Mouse (Mus musculus) heart, adult 18-20 months (tissue): ENCODE results near the gene Ghdc. TPM values are rescaled to one million over a fixed set of nuclear protein-coding genes. Genes with fewer than 3 reads are reported as not detected.

Experiments
- DNase-seq, 2 experiments: peaks; one replicate each; pipeline ENCODE4 v3.0.0; 2021 to 2022; ENCODE audit warnings: mixed read lengths in 1 of 2
- total RNA-seq, 2 experiments: library from RNA; stranded (reverse); gene quantifications; 2 replicates each; pipeline ENCODE4 v1.2.3; 2021

Ghdc gene
- total RNA-seq, 2 experiments from 2014 or later = 9.8 to 13.4 TPM

DNA sequence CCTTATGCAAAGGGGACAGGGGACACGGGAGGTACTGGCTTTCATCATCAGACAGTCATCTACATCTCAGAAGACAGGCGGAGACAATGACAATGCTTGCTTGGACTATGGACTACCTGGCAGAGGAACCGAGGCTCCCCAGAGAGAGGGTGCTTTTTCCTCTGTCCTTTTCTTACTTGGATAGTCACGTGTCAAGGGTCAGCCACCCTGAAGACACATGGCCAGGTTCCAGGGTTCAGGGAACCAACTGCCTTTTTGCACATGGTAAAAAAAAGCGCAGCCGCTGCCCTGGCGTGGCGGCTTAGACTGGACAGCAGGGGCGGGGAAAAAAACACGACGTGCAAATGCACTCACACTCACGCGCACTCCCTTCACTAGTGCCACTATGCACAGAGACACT, 11.8 kb upstream of the Ghdc start:
- no peak for DNase-seq

DNA sequence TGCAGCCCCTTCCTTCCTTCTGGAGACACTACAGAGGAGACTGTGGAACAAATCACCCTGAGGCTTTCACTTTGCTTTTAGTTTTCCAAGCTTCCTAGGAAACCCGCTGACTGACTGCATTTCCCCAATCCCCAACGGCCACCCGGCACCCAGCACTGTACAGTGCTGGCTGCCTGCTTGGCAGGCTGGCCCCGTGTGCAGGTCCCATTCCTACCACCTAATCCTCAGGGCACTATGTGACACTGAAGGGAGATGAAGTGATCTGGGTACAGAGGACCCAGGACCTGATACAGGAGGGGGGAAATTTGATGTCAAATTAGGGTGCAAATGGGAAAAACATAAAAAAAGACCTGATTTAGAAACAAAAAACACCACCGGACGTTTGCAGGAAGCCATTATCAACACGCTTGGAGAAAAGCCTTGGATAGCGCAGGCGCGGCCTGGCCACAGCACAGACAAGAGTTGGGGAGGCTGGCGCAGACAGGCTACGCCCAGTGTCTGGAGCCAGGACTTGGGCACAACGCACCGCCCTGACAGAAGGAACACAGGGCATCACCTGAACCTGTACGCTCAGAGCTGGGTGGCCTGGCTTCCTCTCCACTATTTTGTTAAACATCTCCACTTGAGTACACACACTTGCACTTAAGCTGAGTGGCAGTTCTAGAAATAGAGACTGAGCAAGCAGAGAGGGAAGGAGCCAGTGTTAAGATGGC, 11.2 kb upstream of the Ghdc start:
- DNase-seq = peak in 1 of 2 experiments; percentile 36

DNA sequence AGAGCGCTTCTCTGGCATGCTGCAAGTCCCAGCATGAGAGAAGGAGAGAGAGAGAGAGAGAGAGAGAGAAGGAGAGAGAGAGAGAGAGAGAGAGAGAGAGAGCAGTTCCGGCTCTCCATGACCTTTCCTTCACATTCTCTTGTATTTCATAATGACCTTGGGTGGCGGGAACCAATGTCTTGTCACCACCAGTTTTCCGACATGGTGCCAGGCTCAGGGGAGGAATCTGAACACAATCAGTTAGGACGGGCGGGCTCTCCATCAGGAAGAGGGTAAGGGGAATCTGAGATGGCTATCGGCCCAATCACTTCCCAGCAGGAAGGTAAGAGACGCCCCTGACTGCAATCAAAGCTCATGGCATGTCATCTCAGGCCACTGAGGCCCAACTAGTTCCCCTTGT, 9.5 kb upstream of the Ghdc start:
- no peak for DNase-seq

DNA sequence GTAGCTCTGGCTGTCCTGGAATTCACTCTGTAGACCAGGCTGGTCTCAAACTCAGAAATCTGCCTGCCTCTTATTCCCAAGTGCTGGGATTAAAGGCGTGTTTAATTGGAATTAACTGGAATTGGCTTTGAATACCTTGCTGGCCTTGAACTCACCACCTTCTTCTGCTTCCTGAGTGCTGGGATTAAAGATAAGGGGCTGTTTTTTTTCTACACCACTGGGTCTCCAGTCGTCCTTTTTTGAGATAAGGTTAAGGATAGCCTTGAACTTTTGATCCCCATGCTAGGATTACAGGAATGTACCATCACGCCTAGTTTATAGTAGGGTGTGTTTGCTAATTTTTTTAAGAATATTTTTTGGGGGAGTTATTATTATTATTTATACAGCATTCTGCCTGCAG, 7.3 kb upstream of the Ghdc start:
- no peak for DNase-seq

DNA sequence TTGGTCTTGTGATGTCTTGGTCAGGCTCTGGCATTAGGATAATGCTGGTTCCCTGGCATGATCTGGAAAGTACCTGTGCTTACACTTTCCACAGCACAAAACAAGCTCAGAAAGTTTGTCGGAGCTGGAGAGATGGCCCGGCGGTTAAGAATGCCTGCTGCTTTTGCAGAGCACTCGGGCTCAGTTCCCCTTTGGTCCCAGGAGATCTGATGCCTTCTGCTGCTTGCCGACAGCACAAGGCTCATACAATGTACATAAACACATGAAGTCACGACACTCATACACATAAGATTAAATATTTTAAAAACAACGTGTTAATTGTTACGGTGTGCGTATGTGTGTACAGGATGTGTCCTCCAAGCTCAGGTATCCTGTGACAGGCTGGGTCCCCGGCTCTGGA, 5.2 kb upstream of the Ghdc start:
- no peak for DNase-seq

DNA sequence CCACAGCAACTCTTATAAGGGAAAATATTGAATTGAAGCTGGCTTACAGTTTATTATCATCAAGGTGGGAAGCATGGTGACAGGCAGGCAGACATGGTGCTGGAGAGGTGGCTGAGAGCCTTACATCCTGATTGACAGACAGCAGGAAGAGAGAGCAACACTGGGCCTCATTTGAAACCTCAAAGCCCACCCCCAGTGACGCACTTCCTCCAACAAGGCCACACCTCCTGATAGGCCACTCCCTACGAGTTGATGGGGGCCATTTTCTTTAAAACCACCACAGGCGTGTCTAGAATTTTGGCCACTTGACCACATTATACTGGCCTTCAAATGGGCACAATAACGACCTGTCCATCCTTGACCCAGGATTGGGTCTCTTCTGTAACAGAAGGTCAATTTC, 3.5 kb upstream of the Ghdc start:
- DNase-seq = no peak

DNA sequence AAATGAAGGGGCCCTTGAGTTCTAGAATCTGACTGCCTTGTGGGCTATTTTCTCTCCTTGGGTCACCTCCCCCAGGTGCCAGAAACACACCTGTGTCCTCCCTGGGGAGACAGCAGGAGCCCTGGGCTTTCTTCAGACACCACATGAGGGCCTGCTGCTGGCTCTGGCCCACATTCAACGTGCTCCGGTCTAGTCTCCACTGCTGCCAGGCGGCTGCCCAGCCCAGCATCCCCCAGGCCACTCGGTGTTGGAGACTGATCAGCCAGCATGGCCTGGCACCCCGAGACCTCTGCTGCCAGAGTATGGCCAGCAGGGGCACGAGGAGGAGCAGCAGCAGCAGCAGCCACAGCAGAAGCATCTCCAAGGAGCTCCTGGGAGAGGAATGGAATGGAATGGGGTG, 777 bp downstream of the Ghdc start:
- DNase-seq = no peak

DNA sequence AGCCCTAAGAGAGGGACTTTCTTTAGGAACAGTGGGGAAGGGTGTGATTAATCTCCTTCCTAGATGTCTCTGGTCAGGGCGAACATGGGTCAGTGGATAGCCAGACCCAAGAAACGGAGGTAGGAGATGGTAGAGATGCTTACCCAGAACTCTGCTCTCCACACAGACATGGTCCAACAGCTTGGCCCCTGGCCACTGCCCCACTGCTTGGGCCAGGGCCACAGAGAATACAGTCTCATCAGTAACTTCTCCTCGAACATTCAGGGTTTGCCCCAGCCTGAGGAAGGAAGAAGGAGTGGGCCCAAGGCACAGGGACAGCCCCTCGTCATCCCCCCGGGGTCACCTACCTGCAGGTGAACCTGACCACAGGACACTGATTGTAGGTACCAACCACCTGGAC, 2.9 kb downstream of the Ghdc start:
- no peak for DNase-seq

DNA sequence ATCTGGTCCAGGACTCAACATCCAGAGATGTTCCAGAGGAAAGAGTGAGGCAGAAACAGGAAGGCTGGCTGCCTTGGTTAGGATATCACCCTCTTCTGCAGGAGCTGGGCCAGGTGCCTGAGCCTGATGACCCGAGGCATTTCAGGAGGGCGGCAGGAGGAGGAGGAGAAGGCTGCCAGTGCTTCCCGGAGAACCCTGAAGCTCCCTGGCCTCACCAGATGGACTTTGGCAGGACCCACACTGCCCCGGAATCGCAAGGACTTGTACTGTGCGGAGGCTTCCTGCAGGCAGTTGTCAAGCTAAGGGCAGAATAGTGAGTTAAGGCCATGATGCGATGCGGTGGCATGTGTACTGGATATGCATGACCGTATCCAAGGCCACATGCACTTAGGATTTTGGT, 4.0 kb downstream of the Ghdc start:
- DNase-seq = no peak

DNA sequence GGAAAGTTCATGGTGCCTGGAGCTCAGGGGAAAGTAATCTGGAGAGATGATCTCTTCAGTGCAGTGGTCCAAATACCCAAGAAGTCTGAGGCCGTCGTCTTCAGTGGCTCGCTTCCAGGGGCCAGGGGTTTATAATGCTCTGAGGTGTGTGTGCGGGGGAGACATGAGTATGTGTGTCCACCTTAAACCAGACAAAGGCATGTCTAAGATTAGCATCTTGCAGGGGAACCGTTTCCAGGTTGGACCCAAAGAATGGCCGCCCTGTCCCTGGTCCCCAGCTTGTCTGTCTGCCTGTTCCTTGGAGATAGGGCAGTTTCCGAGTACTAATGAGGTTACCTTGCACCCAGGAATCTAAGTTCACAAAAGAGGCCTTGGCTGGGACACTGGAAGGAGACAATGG, 7.9 kb downstream of the Ghdc start, which contains the start of gene Hcrt:
Gene Hcrt (minus strand): TSS at position 101 of the 400 bp plus-strand sequence.
- no peak for DNase-seq

DNA sequence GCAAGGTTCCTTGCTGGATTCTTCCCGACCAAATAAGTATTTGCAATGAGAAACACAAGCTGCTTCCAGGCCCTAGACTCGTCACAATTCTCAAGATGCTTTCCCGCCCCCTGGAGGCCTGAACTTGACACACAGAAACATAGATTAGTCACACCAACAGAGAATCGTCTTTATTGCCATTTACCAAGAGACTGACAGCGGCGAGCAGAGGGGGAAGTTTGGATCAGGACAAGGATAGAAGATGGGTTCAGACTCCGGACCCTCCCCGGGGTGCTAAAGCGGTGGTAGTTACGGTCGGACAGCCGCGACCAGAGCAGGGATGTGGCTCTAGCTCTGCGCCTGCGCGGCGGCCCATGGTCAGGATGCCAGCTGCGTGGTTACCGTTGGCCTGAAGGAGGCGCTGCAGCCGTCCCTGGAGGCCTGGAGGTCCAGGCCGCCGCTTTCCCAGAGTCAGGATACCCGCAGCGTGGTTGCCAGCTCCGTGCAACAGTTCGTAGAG, 9.2 kb downstream of the Ghdc start:
- peak; percentile 87 to 93 for DNase-seq

DNA sequence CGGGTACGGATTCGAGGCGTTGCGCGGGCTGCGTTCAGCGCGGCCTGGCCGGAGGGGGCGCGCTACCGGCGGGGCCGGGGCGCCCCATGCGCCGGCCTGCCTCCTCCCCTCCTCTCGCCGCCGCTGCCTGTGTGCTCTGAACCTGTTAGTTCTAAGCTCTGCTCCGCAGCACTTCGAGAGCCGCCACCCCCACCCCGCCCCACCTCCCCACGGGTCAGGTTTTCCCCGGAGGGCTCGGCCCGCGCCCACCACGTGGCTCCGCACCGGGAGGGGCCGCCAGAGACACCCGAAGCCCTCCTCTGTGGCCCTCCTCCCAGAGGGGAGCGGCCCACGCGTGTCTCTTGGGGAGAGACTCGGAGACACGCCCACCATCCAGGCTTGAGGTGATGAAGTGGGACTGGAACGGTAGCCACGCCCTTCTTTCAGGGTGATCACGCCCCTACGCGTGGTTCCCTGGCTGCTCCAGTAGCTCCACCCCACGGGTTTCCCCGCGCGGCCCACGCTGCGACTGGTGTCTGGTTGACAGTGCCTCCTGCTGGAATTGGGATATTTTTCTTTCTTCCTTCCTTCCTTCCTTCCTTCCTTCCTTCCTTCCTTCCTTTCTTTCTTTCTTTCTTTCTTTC, 11.0 kb downstream of the Ghdc start, which contains the start of gene Kcnh4:
Gene Kcnh4 (minus strand): TSS at position 332 of the 623 bp plus-strand sequence.
- DNase-seq = peak; percentile 22 to 55

DNA sequence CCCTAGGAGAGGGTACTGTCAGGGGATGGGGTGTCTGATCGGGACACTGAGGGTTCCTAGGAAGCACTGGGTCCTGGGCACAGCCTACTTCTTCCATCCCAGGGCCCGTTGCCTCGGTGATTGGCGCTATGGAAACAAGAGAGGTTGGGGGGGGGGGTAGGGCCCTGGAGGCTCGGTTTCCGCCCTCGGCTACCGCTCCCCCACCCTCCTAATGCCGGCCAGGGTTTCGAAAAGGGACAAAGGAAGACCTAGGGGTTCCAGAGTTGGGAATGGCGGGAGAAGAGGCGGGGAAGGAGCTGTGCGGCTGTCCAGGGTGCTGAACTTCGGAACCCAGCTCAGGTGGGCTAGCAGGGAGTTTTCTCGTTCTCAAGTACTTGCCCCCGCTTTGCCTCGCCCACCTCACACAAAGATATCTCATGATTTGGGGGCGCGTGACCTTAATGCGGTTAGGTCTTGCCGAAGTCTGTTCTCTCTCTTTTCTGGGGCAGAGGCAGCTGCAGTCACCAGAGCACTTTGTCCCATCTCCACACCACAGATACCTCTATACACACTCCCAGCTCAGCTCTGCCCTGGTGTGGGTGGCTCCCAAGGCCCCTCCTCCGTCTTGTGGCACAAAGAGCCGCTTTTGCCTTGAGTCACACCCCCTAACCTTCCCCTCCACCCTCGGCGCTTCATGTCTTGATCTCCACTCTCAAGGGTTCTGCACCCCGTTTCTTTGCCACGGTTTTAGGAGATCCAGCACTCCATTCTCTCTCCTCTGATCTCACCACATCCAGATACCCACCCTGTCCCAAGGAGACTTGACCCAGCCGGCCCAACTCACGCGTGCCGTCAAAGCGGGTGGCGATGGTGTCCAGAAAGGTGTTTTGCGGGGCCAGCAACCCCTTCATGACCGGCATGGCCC, 11.8 kb downstream of the Ghdc start:
- peak in 1 of 2 experiments; percentile 63 for DNase-seq

DNA sequence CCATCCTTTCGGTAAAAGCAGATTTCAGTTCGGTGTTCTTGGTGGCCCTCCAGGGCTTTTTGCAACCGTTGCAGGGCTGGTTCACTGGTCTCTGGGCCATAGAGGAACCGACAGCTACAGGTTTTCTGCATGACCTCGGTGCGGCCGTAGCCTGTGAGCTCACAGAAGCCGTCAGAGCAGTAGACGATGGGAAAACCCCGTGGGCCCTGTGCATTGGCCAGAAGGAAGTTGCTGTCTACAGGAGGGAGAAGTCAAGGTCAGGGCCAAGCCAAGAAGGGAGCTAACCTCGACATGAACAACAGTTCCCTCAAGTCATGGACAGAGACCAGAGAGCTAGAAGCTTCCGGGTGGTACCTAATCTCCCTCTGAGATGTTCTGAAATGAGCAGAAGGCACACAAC, 13.2 kb downstream of the Ghdc start:
- no peak for DNase-seq

DNA sequence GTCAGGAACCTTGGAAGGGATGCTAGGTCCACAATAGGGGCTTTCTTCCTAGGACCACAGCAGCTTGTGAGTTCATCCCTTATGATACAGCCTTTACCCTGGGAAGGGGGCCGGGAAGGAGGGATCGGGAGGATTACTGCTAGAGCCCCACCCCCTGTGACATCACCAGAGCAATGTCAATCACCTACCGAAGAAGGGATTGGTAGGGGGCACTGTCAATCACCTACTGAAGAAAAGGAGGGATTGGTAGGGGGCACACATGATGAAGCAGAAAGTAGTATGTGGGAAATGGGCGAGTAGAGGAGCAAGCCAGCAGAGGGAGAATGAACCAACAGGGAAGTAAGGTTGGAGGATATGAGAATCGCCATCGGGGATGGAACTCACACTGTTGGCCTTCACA, 14.3 kb downstream of the Ghdc start:
- DNase-seq = no peak

DNA sequence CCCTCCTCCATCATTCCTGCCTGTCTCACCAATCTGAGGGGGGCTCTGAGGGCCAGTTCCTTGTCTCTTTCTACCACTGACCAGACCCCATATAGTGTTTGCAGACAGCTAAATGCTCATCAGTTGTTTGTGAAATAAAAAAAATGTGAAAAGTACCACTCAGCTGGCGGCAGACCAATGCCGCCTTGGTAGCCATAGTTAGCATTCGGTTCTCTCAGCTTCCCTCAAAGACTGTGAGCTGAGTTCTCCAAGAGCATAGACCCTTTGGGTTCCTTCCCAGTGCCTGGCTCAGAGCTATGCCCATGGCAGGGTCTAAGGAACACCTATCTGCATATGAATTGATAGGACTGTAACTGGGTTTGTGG, 16.1 kb downstream of the Ghdc start:
- DNase-seq = no peak

DNA sequence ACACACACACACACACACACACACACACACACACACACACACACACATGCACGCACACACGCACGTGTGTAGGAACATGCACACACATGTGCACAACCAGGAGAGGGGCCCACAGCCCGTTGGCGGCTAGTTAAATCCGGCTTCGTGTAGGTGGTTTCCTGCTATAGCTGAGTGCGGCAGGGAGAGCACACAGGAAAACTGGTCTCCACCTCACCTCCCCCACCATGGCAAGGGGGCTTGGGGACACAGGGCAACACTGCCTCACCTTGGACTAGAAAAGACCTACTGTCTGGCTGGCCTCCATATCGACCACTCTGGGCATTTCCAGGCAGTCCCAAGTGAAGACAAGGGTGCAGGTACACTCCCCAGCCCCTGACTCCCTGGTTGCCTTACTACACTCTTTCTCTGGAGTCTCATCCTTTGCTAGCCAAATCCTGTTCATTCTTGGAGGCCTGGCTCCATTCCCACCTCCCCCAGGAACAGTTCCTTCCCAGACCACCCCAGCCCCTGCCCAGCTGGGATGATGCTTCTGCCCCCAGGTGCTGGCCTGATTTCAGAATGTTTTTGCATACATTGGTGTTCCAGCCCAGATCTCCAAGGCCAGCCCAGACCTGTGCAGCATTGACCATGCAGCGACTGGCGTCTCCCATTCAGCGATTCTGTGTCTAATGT, 16.6 kb downstream of the Ghdc start:
- no peak for DNase-seq

DNA sequence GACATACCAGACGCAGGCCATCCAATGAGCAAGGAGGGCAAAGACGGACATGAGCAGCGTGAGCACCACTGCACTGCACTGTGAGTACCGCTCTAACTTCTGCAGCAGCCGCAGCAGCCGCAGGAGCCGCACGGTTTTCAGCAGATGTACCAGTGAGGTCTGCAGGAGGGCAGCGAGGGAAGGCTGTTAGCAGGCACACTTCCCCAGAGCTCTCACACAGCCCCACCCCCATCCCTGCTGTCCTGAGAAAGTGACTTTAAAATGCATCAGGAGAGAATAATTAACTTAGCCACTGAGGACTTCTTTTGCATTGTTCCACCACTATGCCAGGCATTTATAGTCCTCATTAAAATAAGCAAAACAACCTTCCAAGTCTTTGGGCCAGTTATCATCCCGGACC, 18.5 kb downstream of the Ghdc start:
- DNase-seq = no peak

DNA sequence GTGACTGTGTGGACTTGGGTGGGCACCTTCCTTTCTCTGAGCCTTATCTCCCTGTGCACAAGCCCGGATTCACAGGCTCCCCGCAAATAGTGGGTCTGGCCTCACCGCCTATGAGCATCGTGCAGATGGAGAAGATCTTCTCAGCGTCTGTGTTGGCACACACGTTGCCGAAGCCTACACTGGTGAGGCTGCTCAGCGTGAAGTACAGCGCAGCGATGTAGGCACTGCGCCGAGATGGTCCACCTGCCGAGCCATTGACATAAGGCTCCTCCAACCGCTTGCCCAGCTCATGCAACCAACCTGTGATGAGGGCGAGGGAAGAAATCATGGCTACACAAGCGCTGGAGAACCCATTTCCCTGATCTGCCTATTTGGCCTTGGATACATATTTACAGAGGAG, 20.6 kb downstream of the Ghdc start:
- DNase-seq = no peak

DNA sequence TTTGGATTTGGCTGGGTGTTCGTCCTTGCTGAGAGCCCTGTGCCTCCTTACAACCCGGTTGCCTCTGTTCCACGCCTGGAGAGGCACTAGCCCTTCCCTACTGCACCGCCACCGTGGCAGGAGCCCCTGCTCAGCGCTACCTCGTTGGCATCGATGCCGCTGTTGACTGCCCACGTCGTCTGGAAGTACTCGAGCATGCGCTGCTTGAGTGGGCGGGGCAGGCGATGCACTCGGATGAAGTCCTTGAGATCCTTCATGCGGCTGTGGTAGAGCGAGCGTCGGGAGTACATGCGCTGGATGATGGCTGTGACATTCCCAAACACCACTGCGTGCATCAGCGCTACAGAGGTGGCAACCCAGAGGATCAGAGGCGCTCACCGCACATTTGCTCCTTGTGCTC, 21.3 kb downstream of the Ghdc start:
- no peak for DNase-seq

DNA sequence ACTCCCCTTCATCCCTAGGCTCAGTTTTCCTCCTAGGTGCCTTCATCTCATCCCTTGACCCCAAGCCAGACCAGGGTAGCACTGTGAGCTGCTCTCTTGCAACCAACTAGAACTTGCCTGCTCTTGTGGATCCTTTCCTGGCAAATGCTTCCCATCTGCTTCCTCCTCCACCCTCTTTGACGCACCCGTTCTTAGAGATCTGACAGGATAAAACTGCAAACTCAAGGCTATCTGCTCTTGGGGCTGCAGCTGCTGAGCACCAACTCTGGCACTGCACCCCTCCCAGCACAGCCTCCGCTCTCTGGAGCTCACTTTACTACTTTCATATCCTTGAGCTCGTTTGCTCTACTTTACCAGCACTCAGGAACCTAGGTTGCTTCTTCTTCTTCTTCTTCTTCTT, 22.1 kb downstream of the Ghdc start:
- no peak for DNase-seq

DNA sequence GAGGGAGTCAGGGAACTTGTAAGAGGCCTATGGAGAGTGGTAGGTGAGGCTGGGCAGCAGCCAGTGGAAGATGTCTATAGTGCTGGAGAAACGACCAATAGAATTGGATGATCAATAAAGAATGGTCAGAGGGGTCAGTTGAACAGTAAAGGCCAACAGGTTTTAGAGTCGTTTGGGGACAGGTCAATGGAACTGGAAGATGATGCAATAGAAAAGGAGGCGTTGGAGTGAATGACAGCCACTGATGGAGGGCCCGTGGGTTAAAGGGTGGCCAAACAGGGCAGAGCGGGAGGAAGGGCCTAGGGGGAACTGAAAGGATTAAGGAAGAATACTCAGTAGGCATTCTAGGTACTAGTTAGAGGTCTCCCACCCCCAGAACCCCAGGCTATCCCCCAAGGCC, 23.6 kb downstream of the Ghdc start:
- DNase-seq = no peak
